Mouse (Mus musculus) testis, postnatal 14 days (tissue): ENCODE results near the gene Mrpl37.

Source experiments
- DNase-seq: peaks from one replicate; pipeline ENCODE4 v3.0.0; 2021; ENCODE audit warnings: low spot score

The Mrpl37 gene

DNA sequence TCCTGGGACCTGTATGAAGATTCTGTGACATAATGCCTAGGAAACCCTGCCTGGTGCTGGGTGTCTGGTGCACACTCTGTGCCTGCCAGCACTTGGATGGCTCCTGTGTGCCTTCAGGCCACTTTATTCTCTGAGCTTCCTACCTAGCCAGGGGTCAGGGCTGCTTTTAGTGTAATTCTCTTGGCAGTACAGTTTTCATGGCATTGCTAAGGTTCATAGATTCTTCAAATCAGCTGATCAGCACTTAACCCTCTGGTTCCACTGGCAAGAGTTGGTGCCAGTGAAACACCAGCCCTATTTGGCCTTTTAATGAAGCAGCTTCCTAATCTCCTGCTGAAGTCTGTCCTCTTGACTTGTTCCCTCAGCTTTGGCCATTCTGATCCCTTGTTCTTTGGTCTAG lies 49.4 kb downstream of the Mrpl37 start:
- DNase-seq = no peak

GRCm38 (mm10) chr4:107015971-107016511 lies 50.6 kb downstream of the Mrpl37 start:
- DNase-seq = no peak

DNA sequence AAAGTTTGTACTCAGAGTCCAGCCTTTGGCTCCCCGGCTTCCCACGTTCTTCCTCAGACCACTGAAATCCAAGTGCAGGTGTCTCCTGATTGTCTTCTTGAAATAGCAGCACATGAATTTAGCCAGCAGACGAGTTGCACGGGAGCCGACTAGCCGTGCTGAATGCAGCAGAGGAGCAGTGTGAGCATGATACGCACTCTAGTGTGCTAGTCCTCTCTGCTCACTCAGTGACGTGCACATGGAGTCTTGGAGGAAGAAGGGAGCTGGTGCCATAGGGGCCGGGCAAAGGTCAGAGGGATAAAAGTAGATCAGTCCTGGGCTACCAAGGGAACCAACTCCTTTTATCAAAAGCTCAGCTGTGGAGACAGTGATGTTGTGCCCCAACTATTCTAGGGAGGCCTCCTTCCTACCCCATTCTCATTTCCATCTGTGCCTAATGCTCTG lies 52.8 kb downstream of the Mrpl37 start:
- no peak for DNase-seq

- DNase-seq = no peak
Observed at GRCm38 (mm10) chr4:107013119-107013816, 53.4 kb downstream of the Mrpl37 start.

DNA sequence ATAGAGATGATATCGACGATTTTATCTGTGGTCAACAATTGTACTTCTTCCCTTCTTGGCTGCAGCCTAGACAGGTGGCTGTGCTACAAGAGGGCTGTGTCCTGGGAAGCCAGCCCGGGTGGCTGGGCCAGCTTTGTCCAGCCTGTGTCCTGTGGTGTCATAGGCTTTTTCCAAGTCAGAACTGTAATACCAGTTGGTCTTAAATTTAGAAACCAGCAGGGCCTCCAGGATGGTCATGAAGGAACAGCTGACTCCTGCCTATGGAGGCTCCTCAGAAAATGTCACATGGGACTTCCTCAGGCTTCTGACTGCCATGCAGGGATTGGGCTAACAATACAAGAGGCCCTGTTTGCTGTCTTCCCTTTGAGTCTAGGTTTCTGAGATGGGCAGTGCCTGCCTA lies 54.1 kb downstream of the Mrpl37 start:
- no peak for DNase-seq

DNA sequence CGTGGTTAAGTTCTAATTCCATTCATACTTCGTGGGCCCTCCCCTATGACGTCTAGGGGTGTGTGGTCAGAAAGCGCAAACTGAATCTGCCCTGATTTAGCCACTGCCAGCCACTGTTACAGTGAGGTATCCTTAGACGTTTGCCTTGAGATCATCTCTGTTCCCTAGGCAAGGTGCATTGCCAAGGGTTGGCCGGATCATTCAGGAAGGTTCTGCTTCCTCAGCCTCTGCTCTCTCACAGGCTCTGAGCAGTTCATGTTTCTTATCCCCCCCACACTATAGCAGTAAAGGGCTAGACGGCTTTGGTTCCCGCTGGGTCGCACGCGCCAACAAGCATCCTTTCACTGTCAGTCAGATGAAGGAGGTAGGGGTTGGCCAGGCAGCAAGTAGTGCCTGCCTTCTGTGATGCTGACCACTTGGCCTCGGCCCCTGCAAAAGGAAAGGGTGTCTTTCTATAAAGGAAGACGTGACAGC lies 54.6 kb downstream of the Mrpl37 start:
- no peak for DNase-seq

- DNase-seq = no peak
Observed at GRCm38 (mm10) chr4:107011325-107012004, 55.2 kb downstream of the Mrpl37 start.

DNA sequence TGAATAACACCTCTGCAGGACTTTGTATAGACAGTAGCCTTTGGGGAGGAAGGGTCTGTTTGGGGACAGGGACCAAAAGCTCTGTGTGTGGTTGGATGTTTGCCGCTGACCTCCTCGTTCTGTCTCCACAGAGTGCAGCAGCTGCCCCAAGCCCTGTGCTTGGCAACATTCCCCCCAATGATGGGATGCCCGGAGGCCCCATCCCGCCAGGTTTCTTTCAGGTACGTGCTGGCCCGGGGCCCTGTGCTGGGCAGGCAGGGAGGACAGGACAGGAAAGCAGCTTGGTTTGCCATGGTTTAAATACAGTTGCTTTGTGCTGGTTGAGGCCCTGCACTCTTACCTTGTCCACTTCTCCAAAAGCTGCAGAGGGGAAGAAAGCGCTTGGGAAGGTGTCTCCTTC lies 57.1 kb downstream of the Mrpl37 start:
- DNase-seq = no peak

- no peak for DNase-seq
Observed at GRCm38 (mm10) chr4:107008161-107008560, 58.5 kb downstream of the Mrpl37 start.

DNA sequence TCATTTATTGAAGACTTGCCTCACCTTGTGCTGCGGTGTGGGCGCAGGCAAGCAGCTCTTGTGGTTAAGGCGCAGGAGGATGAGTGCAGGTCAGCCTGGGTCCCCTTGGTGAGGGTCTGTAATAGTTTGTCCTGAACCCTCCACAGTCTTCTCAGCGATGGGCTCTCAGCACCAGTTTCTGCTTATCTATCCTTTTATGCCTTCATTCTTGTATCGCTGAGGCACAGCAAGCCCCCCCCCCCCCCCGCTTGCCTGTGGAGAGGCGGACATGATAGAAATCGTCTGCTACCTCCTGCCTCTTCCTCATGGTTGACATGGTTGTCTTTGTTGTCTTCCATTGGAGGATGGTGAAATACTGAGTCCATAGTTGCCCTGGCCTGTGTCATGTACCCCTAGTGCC lies 59.3 kb downstream of the Mrpl37 start:
- no peak for DNase-seq

- DNase-seq = no peak
Observed at GRCm38 (mm10) chr4:107006807-107007206, 59.9 kb downstream of the Mrpl37 start.

- DNase-seq = no peak
Observed at GRCm38 (mm10) chr4:107006229-107006628, 60.4 kb downstream of the Mrpl37 start.
